Mouse (Mus musculus) heart, adult 2 months (tissue): ENCODE results near the gene Pid1. TPM values are rescaled to one million over a fixed set of nuclear protein-coding genes. Genes with fewer than 3 reads are reported as not detected.

Experiments used
- DNase-seq, 2 experiments: peaks; one replicate each; pipeline ENCODE4 v3.0.0; 2021
- H3K27ac ChIP-seq: fragments of 200-600 bp; 2 replicates; pipeline ENCODE4 v1.8.1; 2022
- H3K27me3 ChIP-seq: fragments of 200-500 bp; 2 replicates; pipeline ENCODE4 v1.6.1; 2012; ENCODE audit warnings: mild to moderate bottlenecking, low read length, inconsistent platforms, mixed read lengths; ENCODE audit not compliant: control insufficient read depth, insufficient read depth
- H3K36me3 ChIP-seq: fragments of 200-500 bp; 2 replicates; pipeline ENCODE4 v1.6.1; 2012; ENCODE audit warnings: low read length, inconsistent platforms; ENCODE audit not compliant: control insufficient read depth, insufficient read depth
- H3K4me1 ChIP-seq: fragments of 200-500 bp; 2 replicates; pipeline ENCODE4 v1.6.1; 2011; ENCODE audit warnings: low read length; ENCODE audit not compliant: control insufficient read depth, insufficient read depth
- H3K4me3 ChIP-seq: fragments of 200-600 bp; 2 replicates; pipeline ENCODE4 v1.8.1; 2022
- H3K79me2 ChIP-seq: fragments of 200-500 bp; replicated peaks from 2 replicates; pipeline ENCODE4 v1.6.1; 2012; ENCODE audit warnings: mild to moderate bottlenecking, inconsistent platforms, low read length, moderate library complexity, mixed read lengths; ENCODE audit not compliant: control insufficient read depth, insufficient read depth
- H3K9ac ChIP-seq: fragments of 200-500 bp; 2 replicates; pipeline ENCODE4 v1.6.1; 2012; ENCODE audit warnings: low read depth, mild to moderate bottlenecking, control low read depth, inconsistent platforms, low read length, mixed read lengths
- CTCF ChIP-seq: fragments of 200-600 bp; IDR thresholded peaks from 2 replicates; pipeline ENCODE4 v1.8.1; 2022; ENCODE audit warnings: antibody characterized with exemption, mild to moderate bottlenecking, moderate library complexity
- EP300 ChIP-seq: fragments of 200-500 bp; IDR thresholded peaks from 2 replicates; pipeline ENCODE4 v1.6.1; 2011; ENCODE audit warnings: low read depth, low read length, control low read depth; ENCODE audit not compliant: insufficient read depth
- POLR2A ChIP-seq: fragments of 200-500 bp; IDR thresholded peaks from 2 replicates; pipeline ENCODE4 v1.6.1; 2011; ENCODE audit warnings: mild to moderate bottlenecking, low read depth, low read length, control low read depth; ENCODE audit not compliant: insufficient read depth
- WGBS: fragments of 180-500 bp; shearing (Covaris S2); methylation state at CpG from one replicate; pipeline ENCODE4 v1.1.7; 2018; 5-methylcytosine and 5-hydroxymethylcytosine counted together
- intact Hi-C: fragments of 180-260 bp; cut with DNase I; formaldehyde crosslinking; loops from one replicate; pipeline ENCODE4 v1.15.1; 2025
- polyA plus RNA-seq: library from polyadenylated mRNA; depleted of rRNA; stranded (reverse); fragments of >200 nt; gene quantifications from 2 replicates; pipeline ENCODE4 v1.2.3, GENCODE M21; 2012
- total RNA-seq, 2 experiments: library from RNA; stranded (reverse); gene quantifications; 2 replicates each; pipeline ENCODE4 v1.2.3; 2021

Gene Pid1
- total and polyA plus RNA-seq, 3 experiments, result 8.9 to 9.4 (median 9.1) TPM

GRCm38 (mm10) chr1:84177696-84178095 lies 186.3 kb downstream of the Pid1 start:
- no peaks in the 10 kb centered on the region for H3K79me2 ChIP-seq
- DNase-seq, result no peak
- no peak for TF ChIP-seq EP300
- no peak for TF ChIP-seq CTCF
- TF ChIP-seq POLR2A, result no peak
- H3K4me1 ChIP-seq, result no peaks in the 10 kb centered on the region
- no peaks in the 10 kb centered on the region for H3K27me3 ChIP-seq
- H3K4me3 ChIP-seq, result no peak overlapping the region
- intact Hi-C loops, result no loop called here
- 29% methylated on average over 1 of the region's 1 CpGs for WGBS
- H3K9ac ChIP-seq, result no peak overlapping the region
- no peaks in the 10 kb centered on the region for H3K36me3 ChIP-seq
- H3K27ac ChIP-seq, result no peak overlapping the region

- intact Hi-C loops, result no loop called here
- Histone ChIP-seq H3K36me3 (no peaks in the 10 kb centered on the region), H3K27ac (no peak overlapping the region), H3K9ac (no peak overlapping the region), H3K79me2 (no peaks in the 10 kb centered on the region), H3K4me3 (no peak overlapping the region), H3K27me3 (no peaks in the 10 kb centered on the region), H3K4me1 (no peaks in the 10 kb centered on the region)
- TF ChIP-seq POLR2A, result no peak
- TF ChIP-seq EP300, result no peak
- TF ChIP-seq CTCF, result no peak
- 28% methylated on average over 2 of the region's 2 CpGs for WGBS
- no peak for DNase-seq
Measured at GRCm38 (mm10) chr1:84177033-84177432, 186.9 kb downstream of the Pid1 start.

- TF ChIP-seq CTCF (no peak), EP300 (no peak), POLR2A (no peak)
- no peak overlapping the region for H3K4me3 ChIP-seq
- no peaks in the 10 kb centered on the region for H3K36me3 ChIP-seq
- DNase-seq, result no peak
- WGBS, result 75% methylated on average over 6 of the region's 6 CpGs
- intact Hi-C loops, result no loop called here
- no peaks in the 10 kb centered on the region; the same call in 1 of the 2 replicates for H3K4me1 ChIP-seq
- H3K9ac ChIP-seq, result no peak overlapping the region
- H3K27me3 ChIP-seq, result no peaks in the 10 kb centered on the region
- no peak overlapping the region for H3K27ac ChIP-seq
- H3K79me2 ChIP-seq, result no peaks in the 10 kb centered on the region
Measured at GRCm38 (mm10) chr1:84172941-84173340, 191.0 kb downstream of the Pid1 start.

- WGBS, result 67% methylated on average over 3 of the region's 3 CpGs
- Histone ChIP-seq H3K27ac (no peak overlapping the region), H3K36me3 (no peaks in the 10 kb centered on the region), H3K27me3 (no peaks in the 10 kb centered on the region), H3K4me1 (no peaks in the 10 kb centered on the region; the same call in 1 of the 2 replicates), H3K9ac (no peak overlapping the region), H3K79me2 (no peaks in the 10 kb centered on the region), H3K4me3 (no peak overlapping the region)
- no peak for DNase-seq
- intact Hi-C loops, result loop anchor here (10.0 kb wide), 1 partner anchor 413 kb away; no protein-coding TSS in a partner anchor
- no peak for TF ChIP-seq CTCF
- TF ChIP-seq EP300, result no peak
- no peak for TF ChIP-seq POLR2A
Measured at GRCm38 (mm10) chr1:84157790-84158189, 206.2 kb downstream of the Pid1 start.

GRCm38 (mm10) chr1:84155585-84155930 lies 208.4 kb downstream of the Pid1 start:
- 30% methylated on average over 2 of the region's 2 CpGs for WGBS

GRCm38 (mm10) chr1:84154725-84155584 lies 209.0 kb downstream of the Pid1 start:
- 78% methylated on average over 12 of the region's 12 CpGs for WGBS
- no peaks in the 10 kb centered on the region for H3K4me1 ChIP-seq
- H3K27me3 ChIP-seq, result no peaks in the 10 kb centered on the region
- no peaks in the 10 kb centered on the region for H3K36me3 ChIP-seq
- H3K79me2 ChIP-seq, result no peaks in the 10 kb centered on the region
- DNase-seq, result no peak
- no peak overlapping the region for H3K9ac ChIP-seq
- no peak overlapping the region for H3K4me3 ChIP-seq
- no peak overlapping the region for H3K27ac ChIP-seq
- intact Hi-C loops, result loop anchor here (10.0 kb wide), 1 partner anchor 410 kb away; no protein-coding TSS in a partner anchor
- no peak for TF ChIP-seq EP300
- TF ChIP-seq CTCF, result no peak
- TF ChIP-seq POLR2A, result no peak

More at GRCm38 (mm10) chr1:84155585-84155930, 208.4 kb downstream of the Pid1 start:
- Histone ChIP-seq H3K79me2 (no peaks in the 10 kb centered on the region), H3K27me3 (no peaks in the 10 kb centered on the region), H3K9ac (no peak overlapping the region), H3K4me1 (no peaks in the 10 kb centered on the region), H3K27ac (no peak overlapping the region), H3K4me3 (no peak overlapping the region), H3K36me3 (no peaks in the 10 kb centered on the region)
- DNase-seq, result no peak
- TF ChIP-seq CTCF (no peak), POLR2A (no peak), EP300 (no peak)
- intact Hi-C loops, result loop anchor here (10.0 kb wide), 1 partner anchor 411 kb away; no protein-coding TSS in a partner anchor
